16 mouse cellular contexts compared by ENCODE assay signal in genomic region chr12:50112081-50112491, GRCm38 (mm10).
DNase-seq lines count a peak whose midpoint lies in the region; ATAC-seq lines count a peak whose summit lies in the region.
"Had no signal": no experiment of that assay in that cellular context is flagged by ENCODE, and none has a peak within 500 bp of the region (broad histone marks: within the 10 kb centered on the region; RNA-seq: fewer than 3 reads in every experiment).

No protein-coding gene starts in this region.

- H3K27ac ChIP-seq in forebrain, embryonic 16.5 days (ENCODE audit: low read length) = peak overlapping the region; percentile 94
- H3K27ac ChIP-seq in kidney, embryonic 14.5 days (ENCODE audit: low read depth, low read length) = no peak overlapping the region
- H3K27ac ChIP-seq: heart, embryonic 15.5 days; hindbrain, embryonic 12.5 days; limb, embryonic 13.5 days had no signal

- 37% methylated on average over 7 of the region's 7 CpGs for WGBS in forebrain, embryonic 16.5 days
- 88% methylated on average over 7 of the region's 7 CpGs for WGBS in kidney, embryonic 14.5 days

- H3K36me3 ChIP-seq in forebrain, embryonic 16.5 days (ENCODE audit: control insufficient read depth, insufficient read depth) = no peaks in the 10 kb centered on the region
- no peaks in the 10 kb centered on the region for H3K36me3 ChIP-seq in kidney, embryonic 14.5 days (ENCODE audit: control insufficient read depth, insufficient read depth, low read length)
- H3K36me3 ChIP-seq: heart, embryonic 15.5 days; hindbrain, embryonic 12.5 days; limb, embryonic 13.5 days had no signal

- H3K9ac ChIP-seq in forebrain, embryonic 16.5 days (replicated peaks; ENCODE audit: low read depth, low read length) = peak overlapping the region; percentile 46
- H3K9ac ChIP-seq in kidney, embryonic 14.5 days (ENCODE audit: low read depth, low read length) = no peak overlapping the region
- H3K9ac ChIP-seq: heart, embryonic 15.5 days; hindbrain, embryonic 12.5 days; limb, embryonic 13.5 days had no signal

- H3K4me2 ChIP-seq in forebrain, embryonic 16.5 days (ENCODE audit: low read length) = peak overlapping the region; percentile 47
- H3K4me2 ChIP-seq in kidney, embryonic 14.5 days (replicated peaks; ENCODE audit: low read depth, low read length) = no peak overlapping the region
- H3K4me2 ChIP-seq: heart, embryonic 15.5 days; hindbrain, embryonic 12.5 days; limb, embryonic 13.5 days had no signal

- peaks cover 3% of the 10 kb centered on the region; the same call in 1 of the 2 replicates for H3K4me1 ChIP-seq in forebrain, embryonic 16.5 days (replicated peaks; ENCODE audit: control insufficient read depth, insufficient read depth, low read length)
- H3K4me1 ChIP-seq in kidney, embryonic 14.5 days (ENCODE audit: control insufficient read depth, insufficient read depth, low read length) = no peaks in the 10 kb centered on the region
- H3K4me1 ChIP-seq: heart, embryonic 15.5 days; hindbrain, embryonic 12.5 days; limb, embryonic 13.5 days had no signal

- peak; percentile 58 to 73 for DNase-seq in frontal cortex, postnatal 36 days (ENCODE audit: low spot score in 2 of 2)
- peak; percentile 22 to 55 for DNase-seq in left cerebral cortex, postnatal 10 days (ENCODE audit: extremely low spot score in 1 of 2, low spot score in 2 of 2)
- DNase-seq in right cerebral cortex, postnatal 4 days = peak; percentile 34
- DNase-seq in cerebellum, adult 9-10 months = no peak
- DNase-seq in lung, postnatal 4 days = no peak
- DNase-seq: cerebellum, adult 11-12 months; gastrocnemius, postnatal 36 days; kidney, postnatal 25 days; lung, postnatal 36 days; midbrain, embryonic 14.5 days had no signal

- intact Hi-C loops in left cerebral cortex, postnatal 10 days (cut with DNase I) = loop anchor here (5.0 to 10.0 kb wide), 2 partner anchors 160 to 367 kb away; no protein-coding TSS in a partner anchor

- H3K27me3 ChIP-seq in forebrain, embryonic 16.5 days (replicated peaks; ENCODE audit: control insufficient read depth, insufficient read depth, low read length) = no peaks in the 10 kb centered on the region
- no peaks in the 10 kb centered on the region for H3K27me3 ChIP-seq in kidney, embryonic 14.5 days (ENCODE audit: control insufficient read depth, insufficient read depth, low read length)
- H3K27me3 ChIP-seq: heart, embryonic 15.5 days; limb, embryonic 13.5 days had no signal

- H3K4me3 ChIP-seq in forebrain, embryonic 16.5 days (replicated peaks; ENCODE audit: low read length) = peak overlapping the region; percentile 29
- no peak overlapping the region for H3K4me3 ChIP-seq in kidney, embryonic 14.5 days (ENCODE audit: low read length)
- H3K4me3 ChIP-seq: heart, embryonic 15.5 days; hindbrain, embryonic 12.5 days; limb, embryonic 13.5 days had no signal

- peak; percentile 95 for ATAC-seq in forebrain, embryonic 16.5 days
- no peak for ATAC-seq in kidney, embryonic 14.5 days (ENCODE audit: low FRiP score, low TSS enrichment)
- ATAC-seq: intestine, embryonic 16.5 days had no signal

- no peaks in the 10 kb centered on the region for H3K9me3 ChIP-seq in forebrain, embryonic 16.5 days (ENCODE audit: control insufficient read depth, low read length)
- no peaks in the 10 kb centered on the region for H3K9me3 ChIP-seq in kidney, embryonic 14.5 days (ENCODE audit: control insufficient read depth, low read length)
- H3K9me3 ChIP-seq: heart, embryonic 15.5 days; hindbrain, embryonic 12.5 days; limb, embryonic 13.5 days had no signal

Comparison
In these comparisons a context has a peak if more than half of its experiments do, and no peak if none do; other contexts are left out.
1. DNase-seq: peak in frontal cortex, postnatal 36 days (2 of 2), left cerebral cortex, postnatal 10 days (2 of 2) and right cerebral cortex, postnatal 4 days (single experiment); none in cerebellum, adult 9-10 months (single experiment) and lung, postnatal 4 days (0 of 2).